Mouse (Mus musculus) midbrain, embryonic 10.5 days (tissue): Measurements from ENCODE around the gene Rsrp1. TPM values are rescaled to one million over a fixed set of nuclear protein-coding genes. Genes with fewer than 3 reads are reported as not detected.

Experiments used
- DNase-seq: peaks from one replicate; pipeline ENCODE4 v3.0.0-alpha.2; 2017; ENCODE audit warnings: low spot score
- H3K27ac ChIP-seq: fragments of 300-500 bp; sonication (generic); replicated peaks from 2 replicates; pipeline ENCODE4 v1.5.1; 2016; ENCODE audit warnings: mild to moderate bottlenecking
- H3K27me3 ChIP-seq: fragments of 300-500 bp; sonication (generic); 2 replicates; pipeline ENCODE4 v1.6.1; 2016; ENCODE audit warnings: low read depth, mild to moderate bottlenecking; ENCODE audit not compliant: poor library complexity, severe bottlenecking
- H3K36me3 ChIP-seq: fragments of 300-500 bp; sonication (generic); 2 replicates; pipeline ENCODE4 v1.6.1; 2016; ENCODE audit warnings: mild to moderate bottlenecking, moderate library complexity
- H3K4me1 ChIP-seq: fragments of 300-500 bp; sonication (generic); 2 replicates; pipeline ENCODE4 v1.6.1; 2016
- H3K4me3 ChIP-seq: fragments of 300-500 bp; sonication (generic); 2 replicates; pipeline ENCODE4 v1.5.1; 2016; ENCODE audit warnings: mild to moderate bottlenecking, moderate library complexity
- H3K9me3 ChIP-seq: fragments of 300-500 bp; sonication (generic); replicated peaks from 2 replicates; pipeline ENCODE4 v1.6.1; 2016; ENCODE audit warnings: mild to moderate bottlenecking
- WGBS: fragments of 180-500 bp; shearing (Covaris S2); methylation state at CpG from one replicate; pipeline ENCODE4 v1.1.7; 2016; 5-methylcytosine and 5-hydroxymethylcytosine counted together
- polyA plus RNA-seq: library from polyadenylated mRNA; unstranded; fragments of >200 nt; fragmentation: Nextera tagmentation; extraction: Ambion mirVana; gene quantifications from 2 replicates; pipeline ENCODE4 v1.2.1, GENCODE M21; 2016

The Rsrp1 gene
- polyA plus RNA-seq, 1 experiment from 2014 or later = 320 TPM

GRCm38 (mm10) chr4:134914122-134914863 lies 9.1 kb upstream of the Rsrp1 start:
- 1% methylated on average over 43 of the region's 43 CpGs for WGBS
- Histone ChIP-seq H3K27me3 (no peaks in the 10 kb centered on the region), H3K27ac (peak overlapping the region; percentile 91), H3K4me3 (peak overlapping the region; percentile 92), H3K36me3 (peaks cover 31% of the 10 kb centered on the region), H3K9me3 (peaks cover 5% of the 10 kb centered on the region; the same call in 1 of the 2 replicates), H3K4me1 (peaks cover 26% of the 10 kb centered on the region)
- no peak for DNase-seq

- H3K9me3 ChIP-seq = peaks cover 5% of the 10 kb centered on the region; the same call in 1 of the 2 replicates
- H3K27ac ChIP-seq = peak within 1 kb of the TSS; percentile 91
- DNase-seq = peak; percentile 90
- H3K4me1 ChIP-seq = peaks cover 26% of the 10 kb centered on the region
- peaks cover 27% of the 10 kb centered on the region for H3K36me3 ChIP-seq
- no peaks in the 10 kb centered on the region for H3K27me3 ChIP-seq
- H3K4me3 ChIP-seq = peak within 1 kb of the TSS; percentile 92
- under 1% methylated on average over 25 of the region's 25 CpGs for WGBS
Observed at GRCm38 (mm10) chr4:134914864-134915209, 8.6 kb upstream of the Rsrp1 start, which contains the start of gene Tmem50a. Gene Tmem50a (minus strand): TSS chr4:134915024.

GRCm38 (mm10) chr4:134915223-134916050 lies 8.0 kb upstream of the Rsrp1 start:
- Histone ChIP-seq H3K27ac (peak overlapping the region; percentile 91), H3K4me3 (peak overlapping the region; percentile 92), H3K9me3 (peaks cover 5% of the 10 kb centered on the region; the same call in 1 of the 2 replicates), H3K36me3 (peaks cover 25% of the 10 kb centered on the region), H3K4me1 (peaks cover 26% of the 10 kb centered on the region), H3K27me3 (no peaks in the 10 kb centered on the region)
- 58% methylated on average over 14 of the region's 14 CpGs for WGBS
- DNase-seq = no peak

GRCm38 (mm10) chr4:134917194-134917593 lies 6.2 kb upstream of the Rsrp1 start:
- Histone ChIP-seq H3K4me1 (peaks cover 26% of the 10 kb centered on the region), H3K36me3 (peaks cover 8% of the 10 kb centered on the region), H3K27me3 (no peaks in the 10 kb centered on the region), H3K9me3 (no peaks in the 10 kb centered on the region), H3K27ac (no peak overlapping the region), H3K4me3 (no peak overlapping the region)
- 65% methylated on average over 3 of the region's 3 CpGs for WGBS
- DNase-seq = no peak

- Histone ChIP-seq H3K9me3 (no peaks in the 10 kb centered on the region), H3K4me1 (peaks cover 28% of the 10 kb centered on the region), H3K36me3 (no peaks in the 10 kb centered on the region), H3K27me3 (no peaks in the 10 kb centered on the region), H3K27ac (no peak overlapping the region), H3K4me3 (no peak overlapping the region)
- DNase-seq = no peak
- WGBS = 80% methylated on average over 7 of the region's 7 CpGs
Observed at GRCm38 (mm10) chr4:134918381-134918780, 5.0 kb upstream of the Rsrp1 start.

GRCm38 (mm10) chr4:134919733-134920540 lies 3.5 kb upstream of the Rsrp1 start:
- H3K4me1 ChIP-seq = peaks cover 23% of the 10 kb centered on the region
- no peak for DNase-seq
- H3K4me3 ChIP-seq = no peak overlapping the region
- 42% methylated on average over 12 of the region's 12 CpGs for WGBS
- no peaks in the 10 kb centered on the region for H3K27me3 ChIP-seq
- peaks cover 4% of the 10 kb centered on the region for H3K36me3 ChIP-seq
- H3K27ac ChIP-seq = no peak overlapping the region
- no peaks in the 10 kb centered on the region for H3K9me3 ChIP-seq

- Histone ChIP-seq H3K27me3 (no peaks in the 10 kb centered on the region), H3K4me1 (peaks cover 24% of the 10 kb centered on the region), H3K36me3 (peaks cover 11% of the 10 kb centered on the region), H3K9me3 (no peaks in the 10 kb centered on the region), H3K4me3 (no peak overlapping the region), H3K27ac (no peak overlapping the region)
- 94% methylated on average over 6 of the region's 6 CpGs for WGBS
- no peak for DNase-seq
Observed at GRCm38 (mm10) chr4:134920631-134921030, 2.8 kb upstream of the Rsrp1 start.

- Histone ChIP-seq H3K4me3 (no peak overlapping the region), H3K4me1 (peaks cover 31% of the 10 kb centered on the region), H3K36me3 (peaks cover 21% of the 10 kb centered on the region), H3K27me3 (no peaks in the 10 kb centered on the region), H3K27ac (no peak overlapping the region), H3K9me3 (no peaks in the 10 kb centered on the region)
- WGBS = 98% methylated on average over 4 of the region's 4 CpGs
- no peak for DNase-seq
Observed at GRCm38 (mm10) chr4:134921703-134922102, 1.7 kb upstream of the Rsrp1 start.

GRCm38 (mm10) chr4:134922111-134922924 lies 1.1 kb upstream of the Rsrp1 start:
- Histone ChIP-seq H3K27me3 (no peaks in the 10 kb centered on the region), H3K4me3 (peak overlapping the region; percentile 98), H3K4me1 (peaks cover 31% of the 10 kb centered on the region), H3K27ac (peak overlapping the region; percentile 97), H3K36me3 (peaks cover 27% of the 10 kb centered on the region), H3K9me3 (no peaks in the 10 kb centered on the region)
- 66% methylated on average over 10 of the region's 10 CpGs for WGBS
- DNase-seq = no peak

GRCm38 (mm10) chr4:134922925-134923244 lies 507 bp upstream of the Rsrp1 start:
- Histone ChIP-seq H3K4me3 (peak overlapping the region; percentile 98), H3K36me3 (peaks cover 33% of the 10 kb centered on the region), H3K27ac (peak overlapping the region; percentile 97), H3K4me1 (peaks cover 31% of the 10 kb centered on the region), H3K27me3 (no peaks in the 10 kb centered on the region), H3K9me3 (no peaks in the 10 kb centered on the region)
- peak; percentile 73 for DNase-seq
- under 1% methylated on average over 13 of the region's 13 CpGs for WGBS

GRCm38 (mm10) chr4:134924019-134924741 lies 788 bp downstream of the Rsrp1 start:
- H3K4me3 ChIP-seq = peak overlapping the region; percentile 98
- WGBS = under 1% methylated on average over 75 of the region's 75 CpGs
- H3K4me1 ChIP-seq = peaks cover 31% of the 10 kb centered on the region
- H3K27ac ChIP-seq = peak overlapping the region; percentile 97
- peaks cover 46% of the 10 kb centered on the region for H3K36me3 ChIP-seq
- DNase-seq = peak; percentile 57
- H3K9me3 ChIP-seq = no peaks in the 10 kb centered on the region
- no peaks in the 10 kb centered on the region for H3K27me3 ChIP-seq
